Mouse (Mus musculus): Measurements from ENCODE around the gene Prpf19. TPM values are rescaled to one million over a fixed set of nuclear protein-coding genes. Genes with fewer than 3 reads are reported as not detected.

Gene Prpf19
- total RNA-seq, 2 experiments from 2014 or later = 253 to 266 TPM

DNA sequence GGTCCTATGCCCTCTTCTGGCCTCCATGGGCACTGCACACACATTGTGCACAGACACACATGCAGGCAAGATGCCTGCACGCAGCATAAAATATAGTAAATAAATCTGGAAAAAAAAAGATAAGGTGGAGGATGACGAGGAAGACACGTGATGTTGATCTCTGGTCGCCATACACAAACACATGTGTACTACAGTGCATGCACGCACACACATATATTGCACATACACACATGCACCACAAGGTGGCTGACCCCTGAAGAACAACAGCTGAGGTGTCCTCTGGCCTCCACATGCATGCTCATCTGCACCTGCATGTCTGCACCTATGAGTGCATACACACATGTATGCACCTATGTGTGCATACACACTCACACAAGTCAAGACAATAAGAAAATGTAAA is 41.0 kb downstream of the Prpf19 start:
- DNase-seq (ENCODE audit: low spot score in 2 of 2) = no peak

DNA sequence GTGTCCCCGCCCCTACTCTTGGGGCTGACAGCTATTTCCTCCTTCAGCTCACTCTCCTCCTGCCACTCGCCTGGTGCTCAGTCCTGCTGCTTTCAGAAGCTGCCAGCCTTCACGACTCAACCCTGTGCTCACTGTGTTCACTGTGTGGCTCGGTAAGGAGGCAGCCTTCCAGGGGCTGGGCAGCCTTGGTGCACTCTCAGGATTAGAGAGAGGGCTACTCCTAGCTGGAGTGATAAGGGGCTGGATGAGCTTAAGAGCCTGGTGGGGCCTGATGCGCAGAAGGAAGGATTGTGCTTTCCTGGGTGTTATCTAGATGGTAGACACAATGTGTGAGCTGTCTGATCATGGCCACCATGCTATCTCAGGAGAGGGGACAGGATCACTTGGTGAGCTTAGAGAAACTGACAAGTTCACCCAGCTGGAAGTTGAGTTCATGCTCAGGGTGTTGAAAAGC is 42.1 kb downstream of the Prpf19 start, which contains the start of gene Ptgdr2:
Ptgdr2 (plus strand) TSS at position 51 of the 454 bp plus-strand sequence.
- DNase-seq (ENCODE audit: low spot score in 2 of 2) = no peak

DNA sequence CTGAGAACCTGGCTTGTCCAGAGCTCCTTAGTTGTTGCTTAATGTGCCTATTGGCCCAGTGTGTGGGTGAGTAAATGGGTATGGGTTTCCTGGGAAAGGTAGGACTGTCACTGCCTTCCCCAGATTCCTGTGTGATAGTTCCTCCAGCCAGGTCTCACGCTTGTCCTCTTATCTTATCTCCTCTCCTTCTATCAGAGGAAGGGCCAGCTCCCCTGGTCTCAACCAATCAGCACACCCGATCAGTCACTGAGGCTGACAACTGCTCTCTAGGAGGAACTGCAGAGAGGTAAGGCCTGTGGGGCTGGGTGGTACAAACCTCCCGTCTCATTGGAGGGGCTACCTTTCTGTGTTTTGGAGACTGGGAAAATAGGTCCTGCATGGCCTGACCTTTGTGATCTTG is 43.7 kb downstream of the Prpf19 start:
- DNase-seq (ENCODE audit: low spot score in 2 of 2) = no peak

DNA sequence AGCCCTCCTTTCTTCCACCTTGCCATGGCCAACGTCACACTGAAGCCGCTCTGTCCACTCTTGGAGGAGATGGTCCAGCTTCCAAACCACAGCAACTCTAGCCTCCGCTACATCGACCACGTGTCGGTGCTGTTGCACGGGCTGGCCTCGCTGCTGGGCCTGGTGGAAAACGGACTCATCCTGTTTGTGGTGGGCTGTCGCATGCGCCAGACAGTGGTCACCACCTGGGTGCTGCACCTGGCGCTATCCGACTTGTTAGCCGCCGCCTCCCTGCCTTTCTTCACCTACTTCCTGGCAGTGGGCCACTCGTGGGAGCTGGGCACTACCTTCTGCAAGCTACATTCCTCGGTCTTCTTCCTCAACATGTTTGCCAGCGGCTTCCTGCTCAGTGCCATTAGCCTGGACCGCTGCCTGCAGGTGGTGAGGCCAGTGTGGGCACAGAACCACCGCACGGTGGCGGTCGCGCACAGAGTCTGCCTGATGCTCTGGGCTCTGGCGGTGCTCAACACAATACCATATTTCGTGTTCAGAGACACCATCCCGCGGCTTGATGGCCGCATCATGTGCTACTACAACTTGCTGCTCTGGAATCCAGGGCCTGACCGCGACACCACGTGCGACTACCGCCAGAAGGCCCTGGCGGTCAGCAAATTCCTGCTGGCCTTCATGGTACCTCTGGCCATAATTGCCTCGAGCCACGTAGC is 45.2 kb downstream of the Prpf19 start:
- peak; percentile 26 to 30 for DNase-seq (ENCODE audit: low spot score in 2 of 2)

DNA sequence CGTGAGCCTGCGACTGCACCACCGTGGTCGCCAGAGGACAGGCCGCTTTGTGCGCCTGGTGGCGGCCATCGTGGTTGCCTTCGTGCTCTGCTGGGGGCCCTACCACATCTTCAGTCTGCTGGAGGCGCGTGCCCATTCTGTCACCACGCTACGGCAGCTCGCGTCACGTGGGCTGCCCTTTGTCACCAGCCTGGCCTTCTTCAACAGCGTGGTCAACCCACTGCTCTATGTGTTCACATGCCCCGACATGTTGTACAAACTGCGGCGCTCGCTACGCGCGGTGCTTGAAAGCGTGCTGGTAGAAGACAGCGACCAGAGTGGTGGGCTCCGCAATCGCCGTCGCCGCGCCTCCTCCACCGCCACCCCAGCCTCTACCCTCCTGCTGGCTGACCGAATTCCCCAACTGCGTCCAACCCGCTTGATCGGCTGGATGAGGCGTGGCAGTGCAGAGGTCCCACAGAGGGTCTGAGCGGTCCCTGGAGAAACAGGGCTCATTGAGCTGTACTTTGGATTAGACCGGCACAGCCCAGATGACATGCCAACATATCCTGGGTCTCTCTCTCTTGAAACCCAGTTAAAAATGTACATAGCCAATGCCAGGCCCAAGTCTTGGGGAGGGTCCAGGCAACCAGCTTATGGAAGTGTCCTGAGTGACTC is 45.9 kb downstream of the Prpf19 start:
- DNase-seq (ENCODE audit: low spot score in 2 of 2) = no peak

DNA sequence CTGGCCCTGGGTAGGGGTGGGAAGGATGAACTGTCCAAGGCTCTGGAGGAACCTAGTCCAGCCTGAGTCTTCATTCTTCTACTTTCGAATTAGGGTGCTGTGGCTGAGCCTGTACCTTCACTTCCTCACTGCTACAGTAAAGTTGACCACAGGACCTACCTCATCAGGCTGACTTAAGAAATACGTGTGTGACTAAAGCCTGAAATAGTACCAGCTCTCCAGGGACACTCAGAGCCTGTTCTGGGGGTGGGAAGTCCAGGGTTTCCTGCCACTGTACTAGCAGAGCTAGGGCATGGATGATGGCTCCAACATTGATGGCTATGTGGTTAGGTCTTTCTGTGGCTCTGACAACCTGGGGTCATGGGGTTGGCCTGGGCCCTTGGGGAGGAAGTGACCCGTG is 48.9 kb downstream of the Prpf19 start:
- no peak for DNase-seq (ENCODE audit: low spot score in 2 of 2)

DNA sequence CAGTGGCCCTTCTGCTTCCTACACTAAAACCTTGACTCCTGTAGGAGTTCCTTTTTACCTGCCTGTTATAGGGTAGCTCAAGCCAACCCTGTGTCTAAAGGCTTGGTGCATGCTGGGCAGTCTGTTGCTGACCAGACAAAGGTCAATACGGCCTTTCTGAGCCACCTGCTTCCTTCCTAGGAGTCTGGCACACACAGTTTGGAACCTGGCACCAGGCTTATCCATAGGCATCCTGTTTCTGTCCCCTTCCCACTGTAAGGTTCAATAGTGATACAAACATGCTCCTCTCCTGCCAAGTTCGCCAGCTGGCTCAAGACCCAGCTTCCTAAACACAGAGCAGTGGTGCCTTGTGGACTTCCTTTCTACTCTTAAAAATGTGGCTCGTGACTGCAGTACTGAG is 51.5 kb downstream of the Prpf19 start:
- no peak for DNase-seq (ENCODE audit: low spot score in 2 of 2)

DNA sequence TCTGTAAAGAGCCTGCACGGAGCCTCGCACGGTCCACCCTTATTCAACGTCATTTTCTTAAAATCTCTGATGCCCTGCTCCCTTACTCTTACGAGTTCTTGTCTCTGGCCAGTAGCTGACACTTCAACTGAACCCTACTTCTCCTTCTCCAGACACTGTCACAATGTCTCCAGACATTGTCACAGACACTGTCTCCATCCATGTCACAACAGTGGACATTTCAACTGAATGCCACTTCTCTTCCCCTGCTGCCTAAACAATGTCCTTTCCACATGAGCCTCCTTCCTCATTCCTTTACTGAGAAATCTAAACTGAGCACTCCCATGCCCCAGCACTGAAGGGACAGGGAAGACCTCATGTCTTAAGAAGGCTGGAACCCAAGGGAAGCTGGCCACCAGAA is 52.2 kb downstream of the Prpf19 start:
- DNase-seq (ENCODE audit: low spot score in 2 of 2) = no peak

DNA sequence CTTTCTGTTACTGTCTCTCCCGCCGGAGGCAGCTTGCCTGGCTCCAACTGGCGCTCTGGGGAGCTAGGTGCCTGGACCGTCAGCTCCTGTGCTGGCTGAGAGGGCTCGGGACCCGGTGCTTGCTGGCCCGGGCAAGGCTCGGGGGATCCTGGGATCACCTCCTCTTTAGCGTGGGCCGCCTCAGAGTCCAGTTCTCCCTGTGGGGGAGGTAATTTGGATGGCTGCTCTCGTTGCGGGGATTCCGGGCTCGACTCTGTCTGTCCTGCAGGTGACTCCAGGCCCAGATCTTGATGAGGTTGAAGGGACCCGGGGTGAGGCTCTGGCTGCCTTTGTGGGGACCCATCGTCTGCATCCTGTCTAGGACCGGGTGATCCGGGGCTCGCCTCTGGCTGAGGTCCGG is 53.4 kb downstream of the Prpf19 start:
- DNase-seq (ENCODE audit: low spot score in 2 of 2) = no peak

DNA sequence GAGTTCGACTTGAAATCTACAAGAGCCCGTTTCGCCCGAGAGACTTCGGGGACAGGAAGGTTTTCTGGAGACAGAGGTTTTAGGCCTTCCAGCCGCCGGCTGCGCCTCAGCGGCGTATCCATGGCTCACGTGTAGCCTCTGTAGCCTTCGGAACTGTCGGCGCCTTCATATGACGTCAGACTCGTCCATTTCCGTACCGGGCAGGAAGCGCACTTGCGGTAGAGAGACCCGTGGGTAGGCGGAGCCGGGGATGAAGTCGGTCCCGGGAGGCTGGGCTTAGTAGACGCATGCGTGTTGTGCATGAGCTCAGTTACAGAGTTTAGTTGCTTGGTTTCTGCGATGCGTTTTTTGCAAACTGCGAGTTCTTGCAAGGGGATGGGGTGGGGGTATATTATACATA is 54.1 kb downstream of the Prpf19 start, which contains the start of gene Ccdc86:
Ccdc86 (minus strand) TSS at position 155 of the 400 bp plus-strand sequence.
- DNase-seq (ENCODE audit: low spot score in 2 of 2) = peak; percentile 86 to 87

DNA sequence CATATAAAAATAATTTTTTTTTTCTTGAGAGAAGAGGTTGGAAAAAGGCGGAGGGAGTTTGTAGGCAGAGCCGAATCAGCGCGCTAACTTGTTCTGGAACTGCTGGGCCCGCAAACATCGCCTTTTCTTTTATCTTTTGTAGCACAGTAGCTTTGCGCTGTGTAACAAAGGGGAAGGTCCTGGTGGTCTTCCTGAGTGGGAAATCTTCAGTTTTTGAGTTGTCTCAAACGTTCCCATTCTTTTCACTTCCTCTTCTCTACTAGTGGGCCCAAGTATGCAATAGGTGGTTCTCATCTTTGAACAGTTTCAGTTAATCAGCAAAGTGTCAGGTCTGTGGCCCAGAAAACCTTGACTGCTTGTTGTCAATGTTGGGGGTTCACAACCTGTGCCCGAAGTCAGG is 54.5 kb downstream of the Prpf19 start:
- DNase-seq (ENCODE audit: low spot score in 2 of 2) = no peak

DNA sequence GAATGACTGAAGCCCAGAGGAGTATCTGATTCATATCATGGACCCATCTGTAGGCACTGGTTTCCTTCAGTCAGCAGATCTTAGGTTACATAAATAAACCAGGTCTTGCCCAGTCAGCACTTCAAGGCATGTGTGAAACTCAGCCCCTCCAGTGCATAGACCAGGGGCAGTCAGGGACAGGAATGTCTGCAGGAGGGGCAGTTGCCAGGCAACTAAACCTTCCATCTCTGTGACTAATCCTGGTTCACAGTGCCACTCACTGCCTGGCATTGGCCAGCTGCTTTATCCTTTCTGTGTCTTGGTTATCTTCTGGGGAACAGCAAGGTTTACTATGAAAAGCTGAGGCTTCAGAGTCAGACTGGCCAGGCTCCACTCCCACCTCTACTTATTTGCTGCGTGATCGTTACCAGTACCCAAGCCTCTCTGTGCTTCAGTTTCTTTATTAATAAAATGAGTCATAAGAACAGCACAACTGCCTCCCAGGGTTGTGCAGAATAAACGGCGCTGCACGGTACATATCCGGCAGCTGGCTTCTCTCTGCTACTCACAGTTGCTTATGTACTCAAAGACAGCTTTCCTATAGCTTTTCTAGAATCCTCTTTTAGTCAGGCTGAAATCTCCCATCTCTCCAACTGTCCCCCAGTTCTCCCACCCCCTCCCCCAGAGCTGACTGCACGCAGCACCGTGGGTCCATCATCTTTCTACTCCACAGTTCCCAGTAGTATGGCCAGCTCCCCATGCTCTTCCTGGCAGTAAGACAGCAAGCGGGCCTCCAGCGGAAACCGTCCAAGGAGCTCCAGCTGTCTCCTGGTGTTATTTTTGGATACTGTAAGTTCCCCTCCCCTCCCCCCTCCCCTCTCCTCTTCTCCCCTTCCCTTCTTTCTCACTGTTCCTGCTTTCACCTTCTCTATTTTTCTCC is 57.2 kb downstream of the Prpf19 start:
- no peak for DNase-seq (ENCODE audit: low spot score in 2 of 2)

Other genes starting within 250 kb of the Prpf19 start
- gene Pga5, start 217.2 kb upstream of the Prpf19 start, total RNA-seq (2021) = under 1 TPM in 1 of 2 experiments, not detected in 1; 0.56 TPM
- 10 to 100 TPM; 27.0 to 28.6 TPM for gene Vps37c, start 206.5 kb upstream of the Prpf19 start, total RNA-seq (2021)
- under 1 TPM; 0.22 to 0.34 TPM for gene Cd5, start 156.2 kb upstream of the Prpf19 start, total RNA-seq (2021)
- under 1 TPM; 0.20 to 0.23 TPM for gene Cd6, start 65.2 kb upstream of the Prpf19 start, total RNA-seq (2021)
- gene Slc15a3, start 55.5 kb upstream of the Prpf19 start, total RNA-seq (2021) = 1 to 10 TPM; 3.5 to 3.8 TPM
- 10 to 100 TPM; 40.7 to 48.1 TPM for gene Tmem132a, start 25.3 kb upstream of the Prpf19 start, total RNA-seq (2021)
- gene Tmem109, start 13.2 kb upstream of the Prpf19 start, total RNA-seq (2021) = 10 to 100 TPM; 91.3 to 93.3 TPM
- gene Zp1, start 25.4 kb downstream of the Prpf19 start, total RNA-seq (2021) = not detected
- gene Ptgdr2, start 41.9 kb downstream of the Prpf19 start, total RNA-seq (2021) = under 1 TPM in 1 of 2 experiments, not detected in 1; 0.23 TPM
- 10 to 100 TPM; 15.4 to 18.5 TPM for gene Ccdc86, start 54.0 kb downstream of the Prpf19 start, total RNA-seq (2021)
- gene Ms4a10, start 79.4 kb downstream of the Prpf19 start, total RNA-seq (2021) = 10 to 100 TPM; 15.6 to 15.9 TPM
- under 1 TPM in 1 of 2 experiments, not detected in 1; 0.51 TPM for gene Ms4a15, start 98.0 kb downstream of the Prpf19 start, total RNA-seq (2021)
- gene Ms4a18, start 122.8 kb downstream of the Prpf19 start, total RNA-seq (2021) = not detected
- 1 to 10 TPM; 1.1 to 1.5 TPM for gene Ms4a8a, start 185.9 kb downstream of the Prpf19 start, total RNA-seq (2021)
- gene 1700017D01Rik, start 235.6 kb downstream of the Prpf19 start, total RNA-seq (2021) = not detected

Data from adrenal gland, postnatal 4 days (tissue).